Mouse (Mus musculus) lung, postnatal 0 days (tissue): ENCODE measurements around the gene Smdt1.

Experiments
- CTCF ChIP-seq: IDR thresholded peaks from 2 replicates; pipeline ENCODE4 v1.5.1; 2016; ENCODE audit warnings: antibody characterized with exemption, mild to moderate bottlenecking
- EP300 ChIP-seq: IDR thresholded peaks from 2 replicates; pipeline ENCODE4 v1.6.1; 2016; ENCODE audit warnings: antibody characterized with exemption, mild to moderate bottlenecking, control low read depth

GRCm38 (mm10) chr15:82362234-82362633, 23.5 kb downstream of the Smdt1 start:
- TF ChIP-seq CTCF (no peak), EP300 (no peak)
